Mouse (Mus musculus): ENCODE measurements at regions not wholly inside any gene's neighbourhood (a gene's known extent, or its start where the extent isn't known, plus 50 kb on each side); places are given as distances from the start of the nearest gene placed in this dataset.

DNA sequence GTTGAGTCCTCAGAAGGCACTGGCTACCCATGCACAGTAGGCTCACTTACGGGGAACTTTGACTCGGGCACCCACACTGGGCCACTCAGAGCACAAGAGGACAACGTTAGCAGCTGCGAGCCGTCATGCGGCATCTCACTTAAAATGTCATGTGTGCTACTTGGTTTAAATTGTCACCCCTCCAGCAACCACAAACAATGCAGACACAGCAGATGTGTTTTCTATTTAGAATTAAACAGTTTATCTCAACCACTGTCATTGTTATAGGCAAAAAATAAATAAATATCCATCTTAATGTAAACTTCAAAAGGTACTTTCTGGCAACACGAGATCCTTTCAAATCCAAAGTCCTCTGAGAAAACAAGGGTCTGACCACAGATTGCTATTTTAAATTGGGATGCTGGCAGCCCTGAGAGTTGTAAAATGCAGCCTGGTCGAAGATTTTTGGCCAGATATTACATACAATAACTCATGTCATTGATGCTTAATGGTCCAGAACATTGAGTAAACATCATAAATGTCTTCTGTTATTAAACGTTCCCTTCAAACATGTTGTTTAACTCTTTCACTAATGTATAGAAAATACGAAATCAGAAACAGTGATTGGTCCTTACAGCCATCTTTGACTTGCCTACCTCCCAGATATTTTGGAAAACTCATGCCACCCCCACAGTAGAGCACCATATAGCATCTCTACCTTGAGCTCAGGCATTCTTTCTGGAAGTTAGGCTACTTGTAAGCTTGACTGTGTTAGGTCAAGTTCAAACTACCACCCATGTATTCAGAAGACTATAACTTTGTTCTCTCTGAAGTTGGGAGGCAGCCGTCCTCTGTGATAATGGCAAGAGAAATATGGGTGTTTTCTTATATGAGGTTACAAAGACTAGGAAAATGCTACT, 232.8 kb upstream of the Tcf21 start:
- no peaks in the 10 kb centered on the region for H3K27me3 ChIP-seq
- no peak overlapping the region for H3K27ac ChIP-seq
- no peaks in the 10 kb centered on the region for H3K9me3 ChIP-seq
- H3K36me3 ChIP-seq = no peaks in the 10 kb centered on the region
- H3K4me3 ChIP-seq (replicated peaks) = no peak overlapping the region
- no peak for ATAC-seq
- no peak overlapping the region for H3K4me2 ChIP-seq (replicated peaks)
- no peak overlapping the region for H3K9ac ChIP-seq (replicated peaks)
- 92% methylated on average over 11 of the region's 11 CpGs for WGBS
- H3K4me1 ChIP-seq (replicated peaks) = no peaks in the 10 kb centered on the region

DNA sequence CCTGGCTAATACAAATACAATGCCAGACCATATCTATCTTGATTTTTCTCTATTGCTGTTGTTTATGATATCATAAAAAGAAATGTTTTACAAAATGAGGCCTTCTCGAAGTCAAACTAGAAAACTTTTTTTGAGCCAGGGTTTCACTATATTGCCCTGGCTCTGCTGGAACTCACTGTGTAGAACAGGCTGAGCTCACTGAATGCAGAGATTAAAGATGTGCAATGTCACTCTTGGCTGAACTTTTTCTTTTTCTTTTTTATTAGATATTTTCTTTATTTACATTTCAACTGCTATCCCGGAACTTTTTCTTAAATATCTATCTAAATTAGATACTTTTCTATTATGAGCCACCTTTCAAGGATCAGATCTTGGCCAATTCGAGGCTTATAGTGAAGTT, 224.5 kb upstream of the Tcf21 start:
- Histone ChIP-seq H3K4me3 (replicated peaks) (no peak overlapping the region), H3K4me2 (replicated peaks) (no peak overlapping the region), H3K36me3 (no peaks in the 10 kb centered on the region), H3K9me3 (no peaks in the 10 kb centered on the region), H3K4me1 (replicated peaks) (no peaks in the 10 kb centered on the region), H3K27ac (no peak overlapping the region), H3K9ac (replicated peaks) (no peak overlapping the region), H3K27me3 (no peaks in the 10 kb centered on the region)
- ATAC-seq = no peak
- WGBS = 80% methylated on average over 3 of the region's 3 CpGs

DNA sequence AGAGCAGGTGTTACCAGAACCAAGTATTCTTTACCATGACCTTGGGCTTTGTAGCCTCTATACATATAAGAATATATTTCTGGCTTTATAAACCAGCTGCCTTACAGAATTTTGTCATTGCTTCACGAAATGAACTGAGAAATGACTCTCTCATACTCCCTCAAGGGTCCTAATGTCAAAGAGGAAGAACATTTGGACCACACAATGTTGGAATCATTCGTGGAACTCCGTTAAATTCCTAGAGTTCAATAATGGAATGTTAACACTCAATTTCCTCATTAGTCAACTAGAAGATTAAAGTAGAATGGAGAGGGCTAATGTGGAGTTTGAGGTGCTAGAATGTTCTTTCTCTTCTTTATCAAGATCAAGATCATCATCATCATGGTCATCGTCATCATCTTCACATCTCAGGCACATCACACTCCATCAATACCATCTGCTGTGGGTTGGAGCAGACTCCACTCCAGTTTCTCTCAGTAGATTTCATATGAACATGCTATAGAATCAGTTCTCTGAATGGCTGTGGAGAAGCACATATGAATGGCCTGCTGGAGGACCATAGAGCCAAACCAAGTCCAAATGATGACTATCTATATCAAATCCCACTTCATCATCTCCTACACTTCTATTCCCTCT, 211.6 kb upstream of the Tcf21 start:
- Histone ChIP-seq H3K4me1 (replicated peaks) (no peaks in the 10 kb centered on the region), H3K27ac (no peak overlapping the region), H3K36me3 (no peaks in the 10 kb centered on the region), H3K4me2 (replicated peaks) (no peak overlapping the region), H3K9me3 (no peaks in the 10 kb centered on the region), H3K4me3 (replicated peaks) (no peak overlapping the region), H3K27me3 (no peaks in the 10 kb centered on the region), H3K9ac (replicated peaks) (no peak overlapping the region)
- 78% methylated on average over 4 of the region's 4 CpGs for WGBS
- no peak for ATAC-seq

DNA sequence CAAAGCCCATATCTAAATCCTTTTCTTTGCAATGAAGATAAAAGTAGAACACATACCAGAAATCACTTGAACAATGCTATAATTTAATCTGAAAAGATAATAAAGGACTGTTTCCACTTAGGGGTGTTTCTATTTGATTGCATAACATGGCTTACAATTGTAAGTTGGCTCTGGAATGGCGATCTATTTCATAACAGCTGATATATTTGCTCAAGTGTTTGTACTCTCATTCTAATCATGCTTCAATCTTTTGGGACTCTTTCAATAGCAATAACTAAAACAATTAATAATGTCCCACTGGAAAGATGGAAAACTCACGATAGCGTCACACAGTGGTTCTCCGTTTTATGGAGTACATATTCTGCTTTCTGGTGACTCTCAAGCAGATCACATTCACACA, 208.0 kb upstream of the Tcf21 start:
- no peak overlapping the region for H3K4me2 ChIP-seq (replicated peaks)
- no peak for ATAC-seq
- H3K9me3 ChIP-seq = no peaks in the 10 kb centered on the region
- H3K9ac ChIP-seq (replicated peaks) = no peak overlapping the region
- no peaks in the 10 kb centered on the region for H3K36me3 ChIP-seq
- no peaks in the 10 kb centered on the region for H3K4me1 ChIP-seq (replicated peaks)
- no peak overlapping the region for H3K4me3 ChIP-seq (replicated peaks)
- 90% methylated on average over 4 of the region's 4 CpGs for WGBS
- H3K27ac ChIP-seq = no peak overlapping the region
- H3K27me3 ChIP-seq = no peaks in the 10 kb centered on the region

DNA sequence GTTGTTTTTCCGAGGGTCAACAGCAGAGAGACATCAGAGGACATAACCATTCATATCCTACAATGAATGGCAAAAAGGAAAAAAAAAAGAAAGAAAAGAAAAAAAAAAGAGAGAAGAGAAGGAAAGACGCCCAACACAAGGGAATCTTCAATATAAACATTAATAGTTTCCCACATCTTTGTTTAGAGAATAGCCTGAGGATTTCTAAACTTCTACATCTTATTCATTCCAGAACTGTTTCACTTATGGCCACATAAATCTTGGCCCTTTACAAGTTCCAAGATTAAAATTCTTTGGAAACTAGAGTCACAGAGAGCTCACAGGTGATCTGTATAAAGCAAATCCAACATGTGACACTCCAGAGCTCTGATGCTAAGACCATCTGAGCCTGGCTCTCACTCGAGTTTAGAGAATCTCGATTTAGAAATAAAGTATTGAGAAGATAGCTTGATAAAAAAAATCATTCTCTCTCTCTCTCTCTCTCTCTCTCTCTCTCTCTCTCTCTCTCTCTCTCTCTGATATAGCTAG, 197.2 kb upstream of the Tcf21 start:
- Histone ChIP-seq H3K4me1 (replicated peaks) (peaks cover 12% of the 10 kb centered on the region), H3K4me3 (replicated peaks) (no peak overlapping the region), H3K4me2 (replicated peaks) (no peak overlapping the region), H3K27ac (no peak overlapping the region), H3K36me3 (no peaks in the 10 kb centered on the region), H3K9me3 (no peaks in the 10 kb centered on the region), H3K27me3 (no peaks in the 10 kb centered on the region), H3K9ac (replicated peaks) (no peak overlapping the region)
- WGBS = 78% methylated on average over 4 of the region's 4 CpGs
- ATAC-seq = no peak

DNA sequence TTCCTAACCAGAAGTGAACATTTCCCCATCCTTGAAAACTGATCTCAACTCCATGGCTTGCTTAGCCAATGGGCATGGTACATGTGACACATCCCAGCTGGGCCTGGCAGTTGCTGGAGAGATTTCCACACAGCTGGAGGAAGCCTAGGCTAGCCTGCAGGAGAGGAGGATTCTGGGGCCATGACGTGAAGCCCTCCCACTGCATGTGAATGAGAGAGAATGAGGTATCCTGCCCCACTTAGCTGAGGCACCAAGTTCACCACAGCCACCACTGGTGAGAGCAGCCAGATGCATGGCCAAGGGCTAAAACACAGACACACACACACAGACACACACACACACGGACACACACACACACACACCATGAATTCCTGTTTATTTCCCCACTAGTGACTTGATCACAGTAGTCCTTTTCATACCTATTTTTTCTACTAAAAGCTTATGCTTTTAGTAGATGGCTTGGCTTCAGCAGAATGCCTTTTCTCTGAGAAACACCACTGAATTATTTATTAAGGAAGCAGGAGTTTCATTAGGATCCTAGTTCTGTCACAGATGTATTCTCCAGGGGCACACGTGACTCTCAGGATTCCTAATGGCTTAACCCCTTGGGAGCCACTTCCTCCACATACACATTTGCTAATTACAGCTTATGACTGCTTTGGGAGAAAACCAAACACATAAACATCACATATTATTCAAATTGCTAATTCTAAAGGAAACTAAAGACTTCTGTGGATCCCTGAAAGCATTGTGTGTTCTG, 196.1 kb upstream of the Tcf21 start:
- 53% methylated on average over 3 of the region's 3 CpGs for WGBS
- peak overlapping the region; percentile 56; the same call in 1 of the 2 replicates for H3K27ac ChIP-seq

DNA sequence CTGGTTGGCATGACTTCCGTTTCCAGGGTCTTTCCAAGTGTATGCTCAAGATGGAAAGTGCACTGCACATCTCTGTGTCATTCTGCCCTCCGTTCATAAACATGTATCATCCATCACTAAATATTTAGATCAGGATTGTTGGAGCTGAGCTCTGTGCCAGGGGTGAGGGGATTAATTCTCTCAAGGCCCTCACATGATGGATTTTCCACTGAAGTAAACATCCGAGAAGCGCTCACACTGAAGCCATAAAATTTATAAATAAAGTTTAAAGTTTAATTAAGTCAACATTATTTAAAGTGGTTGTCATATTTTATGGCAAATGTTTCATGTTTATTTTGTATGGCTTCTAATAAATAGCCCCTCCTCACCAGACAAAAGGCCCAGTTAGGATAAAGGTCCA, 190.7 kb upstream of the Tcf21 start:
- no peak overlapping the region for H3K4me3 ChIP-seq (replicated peaks)
- H3K9me3 ChIP-seq = no peaks in the 10 kb centered on the region
- H3K36me3 ChIP-seq = no peaks in the 10 kb centered on the region
- no peak overlapping the region for H3K27ac ChIP-seq
- H3K27me3 ChIP-seq = no peaks in the 10 kb centered on the region
- no peak for ATAC-seq
- H3K9ac ChIP-seq (replicated peaks) = no peak overlapping the region
- no peak overlapping the region for H3K4me2 ChIP-seq (replicated peaks)
- 72% methylated on average over 4 of the region's 4 CpGs for WGBS
- peaks cover 3% of the 10 kb centered on the region; the same call in 1 of the 2 replicates for H3K4me1 ChIP-seq (replicated peaks)

More for the DNA sequence above, 196.1 kb upstream of the Tcf21 start:
- Histone ChIP-seq H3K4me2 (replicated peaks) (no peak overlapping the region), H3K27me3 (no peaks in the 10 kb centered on the region), H3K4me1 (replicated peaks) (peaks cover 12% of the 10 kb centered on the region), H3K9me3 (no peaks in the 10 kb centered on the region), H3K4me3 (replicated peaks) (no peak overlapping the region), H3K36me3 (no peaks in the 10 kb centered on the region), H3K9ac (replicated peaks) (no peak overlapping the region)
- ATAC-seq = peak; percentile 79

DNA sequence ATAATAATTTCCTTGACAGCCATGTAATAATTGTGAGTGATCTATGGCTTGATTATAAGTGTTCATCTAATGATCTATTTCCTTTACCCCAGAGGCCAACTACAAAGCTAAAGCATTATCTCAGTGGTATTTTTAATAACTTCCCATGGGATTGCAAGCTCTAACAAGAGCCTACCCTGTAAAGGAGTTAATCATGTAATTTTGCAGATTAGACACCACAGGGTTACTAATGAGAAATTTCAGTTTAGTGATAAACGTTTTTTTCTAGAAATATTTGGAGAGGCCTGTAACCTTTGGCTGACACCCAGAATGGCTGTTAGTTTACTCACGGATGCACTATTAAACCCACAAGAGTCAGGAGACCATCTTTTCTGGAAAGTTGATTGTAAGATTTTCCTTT, 190.2 kb upstream of the Tcf21 start:
- 0 out of 2 replicates have a peak, but pooled peaks cover 3% of the 10 kb centered on the region for H3K4me1 ChIP-seq (replicated peaks)
- H3K9me3 ChIP-seq = no peaks in the 10 kb centered on the region
- no peak overlapping the region for H3K4me2 ChIP-seq (replicated peaks)
- ATAC-seq = no peak
- H3K27me3 ChIP-seq = no peaks in the 10 kb centered on the region
- WGBS = 53% methylated on average over 2 of the region's 2 CpGs
- no peak overlapping the region for H3K27ac ChIP-seq
- no peak overlapping the region for H3K9ac ChIP-seq (replicated peaks)
- no peaks in the 10 kb centered on the region for H3K36me3 ChIP-seq
- no peak overlapping the region for H3K4me3 ChIP-seq (replicated peaks)

DNA sequence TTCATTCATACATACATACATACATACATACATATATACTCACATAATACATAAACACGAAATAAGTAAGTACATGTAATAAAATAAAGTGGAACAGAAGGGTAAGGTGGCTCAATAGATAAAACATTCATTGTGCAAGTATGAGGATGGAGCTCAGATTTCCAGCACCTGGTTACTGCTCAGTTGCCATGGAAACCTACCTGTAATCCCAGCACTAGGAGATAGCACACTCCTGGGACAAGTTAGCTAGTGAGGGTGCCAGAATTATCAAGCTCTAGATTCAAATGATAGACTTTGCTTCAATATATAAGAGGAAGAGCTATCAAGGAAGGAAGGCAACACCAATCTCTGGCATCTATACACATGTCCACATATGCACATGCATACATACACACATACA, 184.8 kb upstream of the Tcf21 start:
- Histone ChIP-seq H3K4me1 (replicated peaks) (no peaks in the 10 kb centered on the region), H3K4me2 (replicated peaks) (no peak overlapping the region), H3K27ac (no peak overlapping the region), H3K4me3 (replicated peaks) (no peak overlapping the region), H3K9me3 (no peaks in the 10 kb centered on the region), H3K27me3 (no peaks in the 10 kb centered on the region), H3K36me3 (no peaks in the 10 kb centered on the region), H3K9ac (replicated peaks) (no peak overlapping the region)
- WGBS = 73% methylated on average over 1 of the region's 1 CpGs
- no peak for ATAC-seq

DNA sequence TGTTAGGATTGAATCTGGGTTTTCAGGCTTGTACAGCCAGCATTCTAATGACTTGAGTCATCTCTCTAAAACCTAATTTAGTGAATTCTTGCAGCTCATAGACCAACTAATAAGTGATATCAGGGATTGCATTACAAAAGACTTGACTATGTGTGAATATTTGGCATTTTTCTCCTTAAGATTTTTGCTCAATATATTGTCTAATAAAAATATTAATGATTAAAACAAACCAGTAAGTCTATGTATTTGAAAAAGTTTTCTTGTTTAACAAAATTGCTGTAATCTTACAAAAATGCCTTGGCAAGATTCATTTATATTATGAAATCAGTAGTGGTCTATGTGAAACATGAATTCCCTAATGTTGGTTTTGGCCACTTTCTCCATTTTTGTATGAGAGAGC, 183.7 kb upstream of the Tcf21 start:
- Histone ChIP-seq H3K9me3 (no peaks in the 10 kb centered on the region), H3K4me2 (replicated peaks) (no peak overlapping the region), H3K27me3 (no peaks in the 10 kb centered on the region), H3K27ac (no peak overlapping the region), H3K4me3 (replicated peaks) (no peak overlapping the region), H3K4me1 (replicated peaks) (no peaks in the 10 kb centered on the region), H3K36me3 (no peaks in the 10 kb centered on the region), H3K9ac (replicated peaks) (no peak overlapping the region)
- ATAC-seq = no peak

DNA sequence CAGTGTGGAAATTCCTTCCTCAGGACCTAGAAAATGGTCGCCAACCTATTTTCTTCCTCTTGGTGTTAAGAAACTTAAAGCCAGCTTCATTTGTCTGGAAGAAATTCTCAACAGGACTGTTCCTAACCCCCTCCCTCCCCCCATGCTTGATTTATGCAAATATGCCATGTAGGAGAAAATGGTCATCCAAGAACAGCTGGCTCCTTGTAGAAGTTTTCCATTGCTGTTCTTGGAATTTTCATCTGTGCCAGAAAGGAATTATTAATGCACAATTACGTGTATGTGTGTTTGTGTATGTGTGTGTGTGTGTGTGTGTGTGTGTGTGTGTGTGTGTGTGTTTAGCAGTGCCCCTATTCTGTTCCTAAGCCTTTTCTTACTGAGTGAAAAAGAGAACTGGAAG, 178.6 kb upstream of the Tcf21 start:
- H3K36me3 ChIP-seq = no peaks in the 10 kb centered on the region
- no peak overlapping the region for H3K9ac ChIP-seq (replicated peaks)
- H3K27me3 ChIP-seq = no peaks in the 10 kb centered on the region
- H3K4me3 ChIP-seq (replicated peaks) = no peak overlapping the region
- no peak overlapping the region for H3K27ac ChIP-seq
- no peak overlapping the region for H3K4me2 ChIP-seq (replicated peaks)
- no peaks in the 10 kb centered on the region for H3K4me1 ChIP-seq (replicated peaks)
- 73% methylated on average over 2 of the region's 2 CpGs for WGBS
- ATAC-seq = no peak
- H3K9me3 ChIP-seq = no peaks in the 10 kb centered on the region

DNA sequence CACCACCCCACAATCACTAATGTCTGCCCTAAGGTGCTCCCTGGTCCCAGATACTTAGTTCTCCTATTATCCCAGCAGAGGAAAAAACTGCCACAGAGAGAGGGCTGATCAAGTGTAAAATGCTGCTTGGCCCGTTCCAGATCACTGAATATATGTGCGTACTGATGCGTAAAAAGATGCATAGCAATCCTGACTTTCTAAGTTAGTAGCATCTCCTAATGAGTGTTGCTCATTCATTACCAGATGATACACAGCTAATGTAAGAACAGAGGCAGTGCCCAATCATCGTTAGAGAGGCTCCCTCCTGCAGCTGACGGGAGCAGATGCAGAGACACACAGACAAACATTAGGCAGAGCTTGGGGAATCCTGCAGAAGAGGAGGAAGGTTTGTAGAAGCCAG, 177.6 kb upstream of the Tcf21 start:
- Histone ChIP-seq H3K9me3 (no peaks in the 10 kb centered on the region), H3K27ac (no peak overlapping the region), H3K4me2 (replicated peaks) (no peak overlapping the region), H3K9ac (replicated peaks) (no peak overlapping the region), H3K36me3 (no peaks in the 10 kb centered on the region), H3K27me3 (no peaks in the 10 kb centered on the region), H3K4me1 (replicated peaks) (no peaks in the 10 kb centered on the region), H3K4me3 (replicated peaks) (no peak overlapping the region)
- ATAC-seq = no peak
- 93% methylated on average over 5 of the region's 5 CpGs for WGBS
